Mouse (Mus musculus) c-Kit-positive CD71-positive TER-119-positive erythroid progenitor cells, embryonic 14.5 days (primary cell): ENCODE measurements around the gene Baiap2.

Source experiments
- DNase-seq: peaks from one replicate; pipeline ENCODE4 v3.0.0-alpha.2; 2013; ENCODE audit warnings: low spot score

The Baiap2 gene

DNA sequence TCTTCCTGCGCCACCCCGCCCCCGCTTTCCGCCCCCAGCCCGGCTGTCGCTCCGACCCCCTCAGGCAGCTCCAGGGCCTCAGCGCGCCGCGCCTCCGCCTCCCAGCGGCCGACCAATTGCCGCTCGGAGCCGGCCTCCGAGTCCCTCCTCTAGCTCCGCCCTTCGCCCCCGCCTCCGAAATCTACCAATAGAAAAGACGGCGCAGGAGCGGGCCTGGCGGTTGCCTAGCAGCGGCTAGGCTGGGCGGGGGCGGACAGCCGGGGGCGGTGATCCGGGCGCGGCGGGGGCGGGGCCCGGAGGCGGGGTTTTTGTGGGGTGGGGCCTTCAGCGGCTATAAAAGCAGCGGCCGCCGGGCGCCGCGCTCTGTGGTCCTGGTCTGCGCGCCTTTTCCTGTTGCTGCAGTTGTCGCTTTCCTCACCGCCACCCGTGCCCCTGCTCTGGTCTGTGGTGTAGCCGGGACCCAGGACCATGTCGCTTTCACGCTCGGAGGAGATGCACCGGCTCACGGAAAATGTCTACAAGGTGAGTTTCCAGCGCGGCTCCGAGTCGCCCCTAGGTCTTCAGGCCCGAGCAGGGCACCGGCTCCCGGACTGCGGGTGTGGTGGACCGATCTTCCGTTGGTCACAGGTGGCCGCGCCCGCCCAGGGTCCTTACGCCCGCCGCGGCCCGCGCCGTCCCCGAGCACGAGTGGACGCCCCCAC is at the start of gene Baiap2:
Gene Baiap2 (plus strand): TSS at position 37 of the 701 bp plus-strand sequence.
- DNase-seq = peak; percentile 96

DNA sequence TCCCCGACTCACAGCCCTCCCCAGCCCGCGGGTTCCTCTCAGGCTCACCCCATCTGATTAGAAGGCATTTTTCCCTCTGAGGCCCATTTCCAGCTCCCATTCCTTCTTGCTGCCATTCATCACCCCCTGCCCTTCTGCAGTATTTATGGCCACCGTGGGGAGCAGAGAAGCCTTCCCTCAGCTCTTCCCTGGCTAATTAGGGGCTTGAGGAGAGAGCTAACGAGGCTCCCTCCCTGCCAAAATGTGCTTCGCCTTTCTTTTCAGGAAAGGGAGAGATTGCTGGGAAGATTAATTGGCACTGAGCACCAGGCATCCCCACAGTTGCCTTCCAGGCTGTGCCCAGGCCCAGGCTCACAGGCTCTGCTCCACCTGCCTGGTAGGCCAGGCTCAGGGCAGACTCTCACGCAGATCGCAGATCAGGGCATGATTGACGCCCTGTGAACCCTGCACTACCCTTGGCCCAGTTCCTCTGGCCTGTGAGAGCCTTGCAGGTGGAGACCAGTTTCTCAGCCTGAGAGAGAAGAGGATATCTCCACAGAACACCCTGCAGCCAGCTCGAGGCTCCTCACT is 48.8 kb upstream of the Baiap2 start:
- DNase-seq = no peak

DNA sequence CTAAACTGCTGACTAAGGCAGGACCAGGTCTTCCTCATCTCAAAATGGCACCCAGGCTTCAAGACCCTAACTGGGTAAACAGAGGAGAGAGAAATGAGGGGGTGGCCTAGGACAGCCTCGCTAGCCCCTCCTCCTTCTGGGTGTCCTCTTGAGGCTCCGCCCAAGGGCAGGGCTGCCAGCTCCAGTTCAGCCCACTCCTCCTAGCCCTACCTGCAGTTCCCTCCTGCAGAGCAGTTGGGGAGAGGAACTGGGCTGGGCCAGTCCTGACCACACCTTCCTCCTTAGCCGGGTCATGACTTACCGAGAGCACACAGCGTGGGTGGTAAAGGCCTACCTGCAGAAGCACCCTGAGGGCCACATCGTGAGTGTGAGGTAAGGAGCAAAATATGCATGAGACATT is 47.9 kb upstream of the Baiap2 start:
- DNase-seq = no peak

DNA sequence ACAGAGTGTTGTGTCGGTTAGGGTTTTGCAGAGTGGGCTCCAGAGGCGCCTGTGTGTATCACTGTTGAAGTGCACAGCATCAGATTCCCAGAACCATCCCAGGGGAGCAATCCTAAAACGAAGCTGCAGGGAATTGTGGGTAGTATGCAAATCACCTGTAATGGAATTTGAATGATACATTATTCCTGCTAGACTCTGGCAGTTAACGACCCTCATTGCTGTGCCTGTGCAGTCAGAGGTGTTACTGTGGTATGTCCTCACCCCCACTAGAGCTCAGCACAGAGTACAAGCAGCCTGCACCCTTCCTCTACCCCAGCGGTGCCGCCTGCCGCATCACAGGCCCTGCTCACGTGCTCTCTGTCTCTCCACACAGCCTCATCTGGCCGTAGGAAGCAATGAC is 45.5 kb upstream of the Baiap2 start:
- no peak for DNase-seq

DNA sequence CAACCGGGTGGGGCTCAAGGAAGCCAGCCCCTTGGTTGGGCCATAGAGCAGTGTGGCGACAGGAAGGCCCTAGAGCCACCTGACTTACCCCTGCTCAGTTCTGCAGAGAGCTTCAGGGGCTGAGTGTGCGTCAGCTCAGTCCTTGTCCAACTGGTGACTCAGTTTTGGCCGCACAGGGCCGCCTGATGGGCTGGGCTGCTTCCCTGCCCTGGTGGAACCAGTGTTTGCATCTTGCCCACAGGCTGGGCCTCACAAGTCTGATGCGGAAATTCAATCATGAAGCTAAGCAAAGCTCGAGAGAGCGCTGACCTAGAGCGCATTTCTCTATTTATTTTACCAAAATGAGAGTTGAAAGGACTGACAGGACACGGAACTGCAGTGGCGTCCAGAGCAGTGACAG is 43.6 kb upstream of the Baiap2 start:
- no peak for DNase-seq

DNA sequence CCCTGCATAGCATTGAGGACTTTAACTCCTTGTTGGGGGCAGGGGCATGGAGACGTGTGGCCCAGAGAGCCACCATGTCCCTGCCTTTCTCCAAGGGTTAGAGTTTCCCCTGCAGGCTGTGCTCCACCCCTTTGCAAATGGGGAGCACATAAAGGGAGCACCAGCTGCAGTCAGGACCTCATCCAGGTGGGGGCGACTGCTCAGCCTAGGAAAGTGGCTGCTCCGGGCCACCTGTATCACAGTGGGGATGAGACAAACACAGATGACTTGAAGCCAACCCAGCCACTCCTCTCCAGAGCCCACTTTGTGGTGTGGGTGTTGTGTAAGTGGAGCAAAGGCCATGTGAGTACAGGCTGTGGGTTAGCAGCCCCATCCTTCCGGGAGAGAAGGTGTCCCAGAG is 41.4 kb upstream of the Baiap2 start:
- DNase-seq = no peak

DNA sequence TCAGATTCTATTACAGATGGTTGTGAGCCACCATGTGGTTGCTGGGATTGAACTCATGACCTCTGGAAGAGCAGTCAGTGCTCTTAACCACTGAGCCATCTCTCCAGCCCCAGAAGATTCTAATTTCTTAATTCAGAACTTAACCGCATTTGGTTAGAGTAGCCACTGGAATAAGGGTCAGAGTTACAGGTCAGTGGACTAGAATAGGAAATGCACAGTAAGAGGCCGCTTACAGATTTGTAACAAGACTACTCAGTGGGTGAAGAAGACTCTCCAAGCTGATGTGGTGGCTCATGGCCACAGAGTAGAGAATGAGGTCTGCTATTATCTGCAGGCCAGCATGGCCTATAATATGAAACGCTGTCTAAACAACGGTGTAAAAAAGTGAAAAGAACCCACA is 39.7 kb upstream of the Baiap2 start:
- DNase-seq = no peak

DNA sequence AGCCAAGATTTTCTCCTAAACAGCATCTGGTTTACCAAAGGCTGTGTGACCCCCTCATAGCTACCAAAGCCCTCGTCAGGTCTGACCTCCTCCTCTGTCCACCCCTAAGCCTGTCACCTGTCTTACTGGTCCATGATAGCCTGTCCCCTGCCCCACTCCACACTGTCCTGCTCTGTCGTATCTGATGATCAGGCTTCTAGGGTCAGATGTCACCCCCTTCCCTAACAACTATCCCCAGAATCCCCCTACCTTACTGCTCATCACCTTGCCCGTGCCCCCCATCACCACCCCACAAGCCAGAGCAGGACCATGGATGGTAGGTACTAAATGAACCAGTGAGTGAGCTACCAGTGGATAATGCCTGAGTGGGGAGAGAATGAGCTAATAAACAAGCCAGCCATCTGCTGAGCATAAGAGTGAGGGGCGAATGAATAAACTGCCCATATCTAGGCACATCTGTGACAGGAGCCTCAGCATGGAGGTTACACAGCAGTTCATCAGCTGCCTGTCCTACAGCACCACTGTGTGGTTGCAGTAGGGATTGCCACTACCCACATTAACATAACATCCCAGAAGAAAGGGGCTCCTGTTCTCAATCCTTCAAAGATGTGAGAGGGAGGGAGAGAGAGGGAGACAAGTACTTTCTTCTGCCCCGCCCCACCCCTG is 37.8 kb upstream of the Baiap2 start:
- DNase-seq = peak; percentile 47

DNA sequence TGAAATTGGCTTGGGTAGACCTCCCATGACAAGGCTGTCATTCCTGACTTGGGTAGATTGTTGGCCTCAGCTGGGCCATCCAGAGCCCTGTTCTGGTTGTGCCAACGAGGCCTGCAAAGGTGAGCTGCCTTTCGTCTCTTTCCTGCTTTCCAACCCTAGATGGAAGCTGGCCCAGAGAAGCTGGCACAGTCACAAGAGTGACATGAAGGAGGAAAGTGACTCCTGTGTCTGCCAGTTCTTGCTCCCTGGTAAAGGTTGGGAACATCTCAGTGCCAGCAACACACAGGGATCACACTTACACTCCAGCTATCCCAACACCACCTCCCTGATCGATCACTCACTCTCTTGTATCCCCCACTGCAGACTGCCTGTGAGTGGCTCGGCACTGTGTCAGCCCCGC is 36.8 kb upstream of the Baiap2 start:
- no peak for DNase-seq

DNA sequence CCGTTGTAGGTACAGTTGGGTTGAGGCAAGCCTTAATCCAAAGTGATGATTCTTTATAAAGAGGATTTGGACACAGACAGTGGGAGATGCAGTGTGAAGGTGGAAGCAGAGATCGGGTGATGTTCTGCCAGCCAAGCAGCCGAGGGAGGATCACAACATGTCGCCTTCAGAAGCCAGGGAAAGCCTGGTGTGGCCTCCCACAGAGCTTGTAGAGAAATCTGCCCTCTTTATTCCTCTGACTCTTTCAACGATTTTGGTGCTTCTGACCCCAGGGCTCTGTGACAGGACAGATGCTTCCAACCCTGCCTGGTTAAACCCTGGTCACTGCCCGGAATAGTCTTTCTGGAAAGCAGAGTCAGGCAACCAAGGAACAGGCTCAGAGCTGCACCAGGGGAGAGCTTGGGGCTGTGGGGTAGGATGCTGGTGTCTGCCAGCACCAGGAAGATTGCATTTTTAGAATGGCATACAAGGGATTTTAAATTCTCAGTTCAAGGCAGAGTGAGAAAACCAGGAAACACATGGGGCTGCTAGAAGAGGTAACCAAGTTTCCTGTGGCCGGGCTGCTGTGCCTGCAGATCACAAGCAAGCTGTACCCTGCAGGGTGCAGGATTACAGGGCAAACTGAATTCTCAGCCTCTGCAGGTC is 35.4 kb upstream of the Baiap2 start:
- no peak for DNase-seq

DNA sequence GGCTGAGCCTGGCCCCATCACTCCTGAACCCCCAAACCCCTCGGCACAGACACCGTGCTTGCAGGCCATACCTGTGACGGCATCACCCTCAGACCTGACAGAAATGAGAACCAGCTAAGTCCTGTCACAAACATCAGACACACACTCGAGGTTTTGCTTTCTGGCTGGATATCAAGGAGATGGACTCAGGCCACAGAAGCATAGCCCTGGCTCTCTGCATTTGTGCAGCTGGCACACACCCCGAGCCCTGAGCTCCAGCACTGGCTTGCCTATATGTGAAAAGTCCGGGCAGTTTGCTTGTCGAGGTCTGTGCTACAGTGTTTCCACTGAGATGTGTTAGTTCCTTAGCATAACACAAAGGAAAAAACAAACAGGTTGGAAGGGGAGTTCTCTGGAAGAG is 34.9 kb upstream of the Baiap2 start:
- no peak for DNase-seq

DNA sequence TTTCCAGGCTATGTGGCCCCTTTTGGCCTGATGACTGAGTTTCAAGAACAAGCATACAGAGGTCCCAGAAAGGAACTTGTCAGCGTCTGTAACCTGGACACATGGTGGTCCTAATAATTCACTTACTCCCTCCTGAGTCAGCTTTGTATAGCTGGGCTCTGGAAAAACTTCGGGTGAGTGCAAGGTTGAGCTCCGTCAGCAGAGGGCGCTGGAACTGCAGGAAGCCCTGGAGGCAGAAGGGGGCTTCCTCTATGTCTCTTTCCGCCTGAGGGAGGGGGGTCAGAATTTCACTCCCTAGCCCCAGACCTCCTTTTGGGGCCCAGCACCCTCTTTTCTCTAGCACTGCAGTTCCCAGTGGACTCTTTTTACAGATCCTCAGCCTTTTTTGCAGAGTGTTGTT is 33.1 kb upstream of the Baiap2 start:
- peak; percentile 43 for DNase-seq

DNA sequence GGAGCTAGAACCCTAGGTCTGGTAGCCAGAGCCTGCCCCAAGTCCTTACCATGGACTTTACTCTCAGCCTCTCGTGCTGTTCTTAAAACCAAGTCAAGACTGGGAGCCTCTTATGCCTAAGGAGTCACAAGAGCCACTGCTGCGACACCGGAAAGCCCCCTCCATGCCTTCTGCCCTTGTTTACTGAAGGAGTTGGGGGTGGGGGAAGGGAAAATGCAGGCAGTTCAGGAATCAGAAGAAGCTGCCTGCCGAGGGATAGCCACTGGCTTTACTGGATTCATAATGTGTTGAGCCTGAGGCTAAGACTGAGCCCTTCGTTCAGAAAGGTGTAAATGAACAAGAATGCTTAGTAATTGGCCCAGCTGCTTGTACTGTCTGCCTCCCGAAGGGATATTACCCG is 29.7 kb upstream of the Baiap2 start:
- no peak for DNase-seq

DNA sequence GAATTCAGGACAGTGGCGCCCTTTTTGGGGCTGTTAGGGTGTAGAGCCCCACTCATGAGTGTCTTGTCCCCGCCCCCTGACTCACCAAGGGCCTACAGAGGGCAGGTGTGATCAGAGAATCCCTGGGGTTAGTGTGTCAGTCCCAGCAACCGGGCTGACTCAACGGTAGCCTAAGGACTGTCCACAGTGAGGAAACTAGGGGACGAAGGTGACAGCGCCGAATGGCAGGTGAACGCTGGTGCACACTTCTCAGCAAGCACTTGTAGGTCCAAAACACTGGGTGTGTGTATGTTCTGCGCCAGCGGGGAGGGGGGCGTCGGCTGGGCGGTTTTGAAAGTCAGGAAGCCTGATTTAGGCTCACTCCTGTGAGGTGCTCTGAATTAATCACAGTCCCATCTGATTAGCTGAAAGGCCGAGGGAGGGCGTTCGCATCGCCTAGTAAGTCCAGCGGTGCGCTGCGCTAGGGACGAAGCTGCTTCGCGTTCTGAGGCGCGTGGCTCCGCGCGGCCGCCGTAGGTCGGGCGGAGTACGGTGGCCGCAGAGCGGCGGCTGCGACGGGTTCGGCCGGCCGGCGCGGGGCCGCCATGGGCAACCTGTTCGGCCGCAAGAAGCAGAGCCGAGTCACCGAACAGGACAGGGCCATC is 29.1 kb upstream of the Baiap2 start, which contains the start of gene Chmp6:
Gene Chmp6 (plus strand): TSS at position 151 of the 644 bp plus-strand sequence.
- peak; percentile 73 for DNase-seq

DNA sequence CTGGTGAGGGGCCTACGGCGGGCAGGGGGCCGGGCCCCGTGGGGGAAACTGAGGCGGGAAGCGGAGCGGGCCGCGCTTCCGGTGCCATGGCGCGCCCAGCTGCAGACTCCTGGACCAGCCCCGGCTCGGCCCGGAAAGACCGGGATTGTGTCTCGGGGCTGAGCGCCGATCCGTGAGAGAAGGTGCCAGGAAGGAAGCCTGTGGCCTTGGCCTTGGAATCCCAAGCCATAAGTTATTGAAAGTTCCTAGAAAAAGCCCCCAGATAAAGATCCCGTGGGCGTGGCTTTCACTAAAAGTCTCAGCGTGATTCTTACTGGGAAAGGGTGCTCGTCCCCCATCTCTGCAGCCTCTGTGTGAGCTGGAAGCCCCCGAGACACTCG is 28.6 kb upstream of the Baiap2 start:
- DNase-seq = peak; percentile 54

DNA sequence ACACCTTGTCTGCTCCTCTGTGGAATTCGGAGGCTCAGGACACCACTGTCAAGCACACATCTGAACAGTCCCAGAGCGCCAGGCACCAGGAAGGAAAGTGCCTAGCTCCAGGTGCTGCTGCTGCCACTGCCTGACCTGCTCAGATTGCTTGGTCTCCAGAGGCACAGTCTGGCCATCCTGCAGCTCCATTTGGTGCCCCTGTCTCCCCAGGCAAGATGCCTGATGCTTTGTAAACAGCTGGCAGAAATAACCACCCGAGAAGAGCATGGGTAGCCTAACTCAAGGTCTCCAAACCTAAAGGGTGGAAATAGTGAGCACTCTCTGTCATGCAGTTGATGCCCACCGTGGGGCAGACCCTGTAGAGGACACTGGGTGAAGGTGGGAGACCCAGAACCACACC is 28.2 kb upstream of the Baiap2 start:
- DNase-seq = no peak

DNA sequence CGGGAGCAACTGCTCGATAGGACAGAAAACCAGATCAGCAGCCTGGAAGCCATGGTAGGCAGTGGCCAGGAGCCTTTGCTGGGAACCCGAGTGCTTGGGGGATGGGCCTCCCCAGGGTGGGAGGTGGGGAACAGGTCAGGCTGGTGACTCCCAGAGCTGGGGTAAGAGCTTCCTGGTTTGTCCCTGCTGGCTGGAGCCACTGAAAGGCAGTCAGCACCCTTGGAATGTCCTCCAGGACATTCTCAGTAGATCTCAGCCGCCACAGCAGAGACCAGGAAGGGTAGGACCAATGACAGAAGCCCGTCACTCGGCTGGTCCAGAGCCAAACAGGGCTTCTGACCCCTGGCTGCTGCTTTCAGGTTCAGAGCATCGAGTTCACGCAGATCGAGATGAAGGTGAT is 26.9 kb upstream of the Baiap2 start:
- no peak for DNase-seq

DNA sequence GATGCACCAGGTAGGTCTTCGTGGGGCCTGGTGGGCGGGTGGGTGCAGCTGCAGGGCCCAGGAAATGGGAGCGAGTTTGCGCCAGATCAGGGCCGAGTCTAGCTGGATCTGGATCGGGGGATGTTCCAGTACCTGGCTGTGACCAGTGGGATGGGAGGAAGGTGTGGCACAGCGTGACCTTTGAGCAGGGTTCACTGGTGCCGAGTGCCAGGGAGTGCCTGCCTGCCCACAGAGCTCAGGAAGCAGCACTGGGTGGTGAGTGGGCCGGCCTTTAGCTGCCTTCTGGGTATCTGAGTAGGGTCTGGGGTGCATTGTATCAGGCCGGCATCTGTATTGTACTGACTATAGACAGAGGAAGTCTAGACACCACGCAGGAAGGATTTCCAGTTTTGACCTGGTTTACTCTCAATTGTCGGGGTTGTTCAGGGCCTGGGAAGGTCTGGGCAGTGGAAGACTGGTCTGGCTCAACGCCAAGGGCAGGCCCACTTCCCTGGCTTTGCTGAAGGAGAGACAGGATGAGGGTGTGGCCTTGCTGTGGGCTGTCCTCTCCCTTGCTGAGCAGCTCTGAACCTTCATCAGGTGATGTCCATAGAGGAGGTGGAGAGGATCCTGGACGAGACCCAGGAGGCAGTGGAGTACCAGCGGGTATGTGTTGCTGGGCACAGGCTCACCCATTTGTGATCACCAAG is 26.3 kb upstream of the Baiap2 start:
- DNase-seq = no peak

DNA sequence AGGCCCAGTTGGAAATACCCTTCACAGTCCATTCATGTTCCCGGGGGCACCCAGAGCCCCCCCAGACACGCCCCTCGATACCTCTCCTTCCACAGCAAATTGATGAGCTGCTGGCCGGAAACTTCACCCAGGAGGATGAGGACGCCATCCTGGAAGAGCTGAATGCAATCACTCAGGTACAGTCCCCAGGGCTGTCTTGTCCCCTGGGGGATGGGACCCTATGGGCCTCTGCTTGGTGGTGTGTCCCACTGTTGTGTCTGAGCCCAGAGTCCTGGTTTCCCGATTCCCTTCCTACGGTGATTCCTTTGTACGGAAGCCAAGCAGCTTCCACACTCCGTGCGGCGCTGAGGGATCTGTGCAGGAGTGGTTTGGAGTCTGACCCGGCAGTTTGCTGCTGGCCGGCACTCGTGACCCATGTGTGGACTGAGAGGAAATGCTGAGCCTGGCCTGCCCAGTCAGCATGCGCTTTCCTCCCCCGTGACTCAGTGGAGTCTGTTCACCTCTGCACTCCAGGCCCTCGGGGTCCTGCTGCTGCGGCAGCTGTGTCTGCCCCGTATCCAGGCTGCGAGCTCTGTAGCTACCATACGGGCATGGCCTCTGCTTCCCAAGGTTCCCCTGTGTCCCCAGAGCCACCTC is 25.6 kb upstream of the Baiap2 start:
- no peak for DNase-seq

DNA sequence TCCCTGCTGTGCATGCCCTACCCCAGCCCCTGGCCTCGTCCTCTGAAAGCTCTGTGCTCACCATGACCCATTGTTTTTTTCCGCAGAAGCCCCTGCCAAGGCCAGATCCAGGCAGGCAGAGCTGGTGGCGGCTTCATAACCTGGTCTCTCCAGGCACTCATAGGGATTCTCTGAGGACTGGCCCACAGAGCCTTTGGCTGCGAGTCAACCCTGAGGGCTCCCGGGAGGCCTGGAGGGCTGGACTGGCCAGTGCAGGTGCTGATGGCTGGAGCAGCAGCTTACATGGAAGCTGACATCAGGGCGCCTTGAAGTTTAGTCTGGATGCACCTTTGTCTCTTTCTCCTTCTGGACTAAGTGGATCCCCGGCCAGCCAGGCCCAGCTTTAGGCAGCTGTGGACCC is 24.0 kb upstream of the Baiap2 start:
- no peak for DNase-seq

DNA sequence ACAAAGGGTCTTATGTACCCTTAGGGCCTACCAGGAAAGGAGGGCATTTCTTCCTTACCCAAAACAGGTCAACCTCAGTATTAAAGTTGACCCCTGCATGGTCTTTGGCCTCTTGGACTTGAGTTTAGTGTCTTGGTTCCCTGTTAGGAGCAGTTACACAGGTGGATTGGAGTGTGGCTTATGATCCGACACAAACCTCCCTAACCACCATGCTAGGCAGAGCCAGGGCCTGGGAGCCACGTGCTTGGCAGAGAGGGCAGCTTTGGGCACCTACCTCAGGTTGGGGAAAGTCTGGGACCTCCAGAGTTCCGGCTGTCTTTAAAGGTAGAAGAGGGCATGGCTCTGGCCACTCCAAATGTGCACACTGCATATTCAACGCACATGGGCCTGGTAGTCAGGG is 23.1 kb upstream of the Baiap2 start:
- DNase-seq = no peak

DNA sequence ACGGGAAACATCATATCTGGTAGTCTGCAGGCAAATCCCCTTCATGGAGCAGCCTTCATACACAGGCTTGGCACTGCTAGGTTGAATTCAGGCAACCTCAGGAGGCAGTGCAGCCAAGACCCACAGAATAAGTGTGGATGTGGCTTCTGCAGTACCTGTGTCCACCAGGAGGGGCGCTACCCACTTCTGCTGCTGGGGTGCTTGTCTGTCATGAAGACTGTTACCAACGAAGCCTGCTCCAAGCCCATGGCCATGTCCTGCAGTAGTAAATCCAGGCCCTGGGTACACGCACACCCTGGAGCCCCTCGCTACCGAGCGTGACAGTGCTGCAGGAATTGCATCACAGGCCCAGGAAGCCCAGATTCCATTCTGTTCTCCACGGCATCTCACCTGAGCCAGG is 22.7 kb upstream of the Baiap2 start:
- DNase-seq = peak; percentile 44
